Comparison of ENCODE assay signal across 21 mouse cellular contexts in the genomic region with DNA sequence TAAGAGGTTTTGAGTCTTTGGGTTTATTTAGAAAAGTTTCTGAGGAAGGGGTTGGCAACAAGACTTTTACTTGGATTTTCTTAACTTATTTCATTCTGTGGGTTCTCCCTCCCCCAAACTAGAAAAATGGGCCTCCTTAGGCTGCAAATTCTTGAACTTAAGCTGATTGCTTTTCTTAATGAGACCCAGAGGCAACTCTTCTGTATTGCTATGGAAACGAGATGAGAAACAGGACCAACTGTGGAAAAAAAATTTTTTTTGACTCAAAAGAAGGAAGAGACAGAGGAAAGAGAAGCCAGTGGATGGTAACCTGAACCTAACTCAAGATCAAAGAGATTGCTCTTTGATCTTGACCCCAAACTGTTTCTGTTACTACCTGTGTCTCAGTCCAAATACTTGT. TPM values are rescaled to one million over a fixed set of nuclear protein-coding genes. Genes with fewer than 3 reads are reported as not detected.
"Had no signal": no experiment of that assay in that cellular context is flagged by ENCODE, and none has a peak within 500 bp of the region (broad histone marks: within the 10 kb centered on the region; RNA-seq: fewer than 3 reads in every experiment).

No protein-coding gene starts in this region.

- ATAC-seq: midbrain, embryonic 15.5 days had no signal

- H3K9me3 ChIP-seq: liver, embryonic 13.5 days; midbrain, embryonic 12.5 days; midbrain, embryonic 15.5 days had no signal

- H3K4me1 ChIP-seq: liver, embryonic 13.5 days; midbrain, embryonic 12.5 days; midbrain, embryonic 15.5 days had no signal

- DNase-seq: kidney, adult 18-20 months; kidney, adult 9 months; kidney, postnatal 14 days; layer of hippocampus, adult 9-11 months; layer of hippocampus, postnatal 36 days; liver, embryonic 13.5 days; lung, adult 2 months; lung, postnatal 14 days; lung, postnatal 4 days; right cerebral cortex, adult 18-20 months; right cerebral cortex, postnatal 14 days; right cerebral cortex, postnatal 4 days; thymus, postnatal 25 days had no signal

- H3K36me3 ChIP-seq: liver, embryonic 13.5 days; midbrain, embryonic 12.5 days; midbrain, embryonic 15.5 days had no signal

- H3K27ac ChIP-seq: layer of hippocampus, adult 2 months; left cerebral cortex, adult 2 months; liver, embryonic 13.5 days; midbrain, embryonic 12.5 days; midbrain, embryonic 15.5 days; stomach, postnatal 0 days had no signal

- H3K9ac ChIP-seq: liver, embryonic 13.5 days; midbrain, embryonic 12.5 days; midbrain, embryonic 15.5 days had no signal

- H3K4me2 ChIP-seq: liver, embryonic 13.5 days; midbrain, embryonic 12.5 days; midbrain, embryonic 15.5 days had no signal

- H3K4me3 ChIP-seq: layer of hippocampus, adult 2 months; left cerebral cortex, adult 2 months; liver, embryonic 13.5 days; midbrain, embryonic 12.5 days; midbrain, embryonic 15.5 days; myocyte had no signal

- H3K27me3 ChIP-seq: liver, embryonic 13.5 days; midbrain, embryonic 12.5 days; midbrain, embryonic 15.5 days had no signal

RNA-seq across cellular contexts. Expression of a gene that starts 29.9 kb away (rescaled TPM):
- total RNA-seq: megakaryocyte-erythroid progenitor cell, adult 5-6 weeks; monocyte, adult 5-6 weeks had no signal
- polyA plus RNA-seq: myocyte had no signal
